Mouse (Mus musculus) neural tube, postnatal 0 days (tissue): ENCODE data around the gene Ccdc157. TPM values are rescaled to one million over a fixed set of nuclear protein-coding genes. Genes with fewer than 3 reads are reported as not detected.
A peak's percentile ranks its signal among the peaks of the same experiment; 100 is the strongest.

Experiments used
- microRNA-seq: library from miRNA; unstranded; fragments of <30 nt; microRNA quantifications from one replicate; pipeline ENCODE4, GENCODE M21; 2016
- polyA plus RNA-seq: library from polyadenylated mRNA; unstranded; fragments of >200 nt; fragmentation: Nextera tagmentation; extraction: Ambion mirVana; gene quantifications from 2 replicates; pipeline ENCODE4 v1.2.1, GENCODE M21; 2015

Gene Ccdc157
- polyA plus RNA-seq = 7.8 and 9.1 TPM in 2 replicates

GRCm38 (mm10) chr11:4159808-4160708 lies at the start of gene Ccdc157, which contains the start of gene Sf3a1:
TSS of gene Ccdc157 (minus strand) at chr11:4160293.
TSS of gene Sf3a1 (plus strand) at chr11:4160350.

GRCm38 (mm10) chr11:4186486-4187317 lies 26.6 kb upstream of the Ccdc157 start, which contains the start of gene Tbc1d10a:
TSS of gene Tbc1d10a (plus strand) at chr11:4186789.

GRCm38 (mm10) chr11:4134986-4135935 lies 24.8 kb downstream of the Ccdc157 start, which contains the start of gene Rnf215:
TSS of gene Rnf215 (plus strand) at chr11:4135202.

GRCm38 (mm10) chr11:4122742-4123579 lies 37.1 kb downstream of the Ccdc157 start, which contains the start of gene Sec14l2:
TSS of gene Sec14l2 (minus strand) at chr11:4123415.

GRCm38 (mm10) chr11:4095171-4096053 lies 64.7 kb downstream of the Ccdc157 start, which contains the start of gene Mtfp1:
TSS of gene Mtfp1 (minus strand) at chr11:4095445.

Small RNAs within 50 kb of the gene (microRNA-seq; reads per million reads assigned to microRNA genes)
- gene Mir3060 = 4.4 reads per million, percentile 7 among the genes with 10 or more reads in this experiment

Other genes with a start within 250 kb of the Ccdc157 start
- gene Slc35e4, start 245.6 kb downstream of the Ccdc157 start, polyA plus RNA-seq = 22.7 and 23.9 TPM in 2 replicates
- 32.7 and 35.5 TPM in 2 replicates for gene Tcn2, start 228.1 kb downstream of the Ccdc157 start, polyA plus RNA-seq
- 42.2 and 42.3 TPM in 2 replicates for gene Pes1, start 196.3 kb downstream of the Ccdc157 start, polyA plus RNA-seq
- gene 4930556J24Rik, start 183.5 kb downstream of the Ccdc157 start, polyA plus RNA-seq = not detected in 2 replicates
- gene Gal3st1, start 176.7 kb downstream of the Ccdc157 start, polyA plus RNA-seq = 34.9 and 35.3 TPM in 2 replicates
- 0.13 TPM in 1 of 2 replicates, not detected in the other for gene Sec14l4, start 128.8 kb downstream of the Ccdc157 start, polyA plus RNA-seq
- gene Sec14l3, start 95.5 kb downstream of the Ccdc157 start, polyA plus RNA-seq = 0.94 and 1.1 TPM in 2 replicates
- 21.1 and 22.3 TPM in 2 replicates for gene Mtfp1, start 64.8 kb downstream of the Ccdc157 start, polyA plus RNA-seq
- gene Sec14l2, start 36.9 kb downstream of the Ccdc157 start, polyA plus RNA-seq = 10.2 and 10.6 TPM in 2 replicates
- 57.3 and 62.2 TPM in 2 replicates for gene Rnf215, start 25.1 kb downstream of the Ccdc157 start, polyA plus RNA-seq
- gene Sf3a1, start 57 bp upstream of the Ccdc157 start, polyA plus RNA-seq = 28.6 and 31.5 TPM in 2 replicates
- gene Tbc1d10a, start 26.5 kb upstream of the Ccdc157 start, polyA plus RNA-seq = 38.6 and 41.8 TPM in 2 replicates
- 18.2 and 20.5 TPM in 2 replicates for gene Castor1, start 57.9 kb upstream of the Ccdc157 start, polyA plus RNA-seq
- 0.10 TPM in 1 of 2 replicates, not detected in the other for gene Osm, start 76.1 kb upstream of the Ccdc157 start, polyA plus RNA-seq
- 0.04 and 0.13 TPM in 2 replicates for gene Lif, start 97.3 kb upstream of the Ccdc157 start, polyA plus RNA-seq